Mouse (Mus musculus) hindbrain, embryonic 14.5 days (tissue): ENCODE measurements around the gene Gmppb. TPM values are rescaled to one million over a fixed set of nuclear protein-coding genes. Genes with fewer than 3 reads are reported as not detected.

ENCODE experiments used
- ATAC-seq: fragments of 200-750 bp; cut with Nextera tagmentation; 2 replicates; pipeline ENCODE4 v1.8.0; 2017; ENCODE audit warnings: moderate number of reproducible peaks, mild to moderate bottlenecking, moderate TSS enrichment, moderate library complexity; ENCODE audit not compliant: low FRiP score
- DNase-seq: peaks from one replicate; pipeline ENCODE4 v3.0.0-alpha.2; 2015; ENCODE audit warnings: low spot score
- H3K27ac ChIP-seq: fragments of 300-500 bp; sonication (generic); 2 replicates; pipeline ENCODE4 v1.5.1; 2014; ENCODE audit warnings: mild to moderate bottlenecking, moderate library complexity
- H3K27me3 ChIP-seq: fragments of 300-500 bp; sonication (generic); 2 replicates; pipeline ENCODE4 v1.6.1; 2014; ENCODE audit warnings: mild to moderate bottlenecking, low read length, mixed read lengths; ENCODE audit not compliant: control insufficient read depth, insufficient read depth
- H3K36me3 ChIP-seq: fragments of 300-500 bp; sonication (generic); replicated peaks from 2 replicates; pipeline ENCODE4 v1.6.1; 2014; ENCODE audit not compliant: control insufficient read depth, insufficient read depth
- H3K4me1 ChIP-seq: fragments of 300-500 bp; sonication (generic); replicated peaks from 2 replicates; pipeline ENCODE4 v1.6.1; 2014; ENCODE audit warnings: antibody characterized with exemption, low read length, mixed read lengths; ENCODE audit not compliant: control insufficient read depth, insufficient read depth
- H3K4me2 ChIP-seq: fragments of 300-500 bp; sonication (generic); replicated peaks from 2 replicates; pipeline ENCODE4 v1.6.1; 2014; ENCODE audit warnings: mild to moderate bottlenecking, moderate library complexity
- H3K4me3 ChIP-seq: fragments of 300-500 bp; sonication (generic); replicated peaks from 2 replicates; pipeline ENCODE4 v1.5.1; 2014; ENCODE audit warnings: mild to moderate bottlenecking, low read length
- H3K9ac ChIP-seq: fragments of 300-500 bp; sonication (generic); 2 replicates; pipeline ENCODE4 v1.6.1; 2014
- H3K9me3 ChIP-seq: fragments of 300-500 bp; sonication (generic); 2 replicates; pipeline ENCODE4 v1.6.1; 2016; ENCODE audit warnings: low read length; ENCODE audit not compliant: control insufficient read depth
- WGBS: fragments of 180-500 bp; shearing (Covaris S2); extraction: QIAGEN DNeasy Blood & Tissue Kit; methylation state at CpG from one replicate; pipeline ENCODE4 v1.1.7; 2014; 5-methylcytosine and 5-hydroxymethylcytosine counted together
- polyA plus RNA-seq: library from polyadenylated mRNA; unstranded; fragments of >200 nt; fragmentation: Nextera tagmentation; extraction: Ambion mirVana; gene quantifications from 2 replicates; pipeline ENCODE4 v1.2.1, GENCODE M21; 2014

Gene Gmppb
- polyA plus RNA-seq, 1 experiment from 2014 or later, result 17.7 TPM

DNA sequence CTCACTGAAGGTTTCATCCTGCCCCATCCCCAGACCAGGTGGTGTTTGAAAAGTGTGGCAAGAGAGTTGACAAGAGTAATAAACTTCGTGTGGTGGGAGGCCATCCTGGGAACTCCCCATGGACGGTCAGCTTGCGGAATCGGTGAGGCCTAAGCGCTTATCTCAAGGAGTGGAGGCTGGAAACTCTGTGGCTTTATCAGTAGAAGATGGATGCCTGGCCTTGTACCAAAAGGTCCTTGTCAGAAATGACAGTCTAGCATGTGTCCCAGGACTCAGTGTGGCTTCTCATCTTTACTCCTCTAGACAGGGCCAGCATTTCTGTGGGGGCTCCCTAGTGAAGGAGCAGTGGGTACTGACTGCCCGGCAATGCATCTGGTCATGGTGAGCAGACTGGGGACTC lies 34.5 kb downstream of the Gmppb start:
- Histone ChIP-seq H3K27me3 (peaks cover 29% of the 10 kb centered on the region), H3K9me3 (no peaks in the 10 kb centered on the region), H3K4me3 (no peak overlapping the region), H3K4me2 (no peak overlapping the region), H3K9ac (no peak overlapping the region), H3K4me1 (peaks cover 5% of the 10 kb centered on the region), H3K27ac (no peak overlapping the region), H3K36me3 (peaks cover 46% of the 10 kb centered on the region)
- WGBS, result 88% methylated on average over 6 of the region's 6 CpGs
- ATAC-seq (no peak), DNase-seq (no peak)

DNA sequence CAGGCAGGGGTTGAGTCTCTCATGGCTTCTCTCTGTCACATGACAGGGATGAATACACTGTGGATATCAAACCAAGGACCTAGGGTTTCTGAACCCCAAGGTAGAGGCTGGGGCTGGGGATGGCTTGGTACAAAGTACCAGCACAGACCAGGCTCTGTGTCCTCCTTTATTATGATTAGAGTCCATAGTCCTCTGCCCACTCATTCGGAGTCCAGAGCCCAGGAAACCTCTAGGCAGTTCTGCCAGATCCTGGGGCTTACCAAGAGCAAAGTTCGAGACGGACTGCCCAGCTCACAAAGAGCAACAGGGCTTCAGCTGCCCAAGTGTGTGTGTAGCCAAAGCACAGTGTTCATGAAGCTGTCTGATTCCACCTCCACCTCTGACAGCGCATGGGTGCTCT lies 36.2 kb downstream of the Gmppb start:
- 96% methylated on average over 4 of the region's 4 CpGs for WGBS
- H3K4me3 ChIP-seq, result no peak overlapping the region
- H3K27me3 ChIP-seq, result peaks cover 29% of the 10 kb centered on the region
- no peak for ATAC-seq
- no peaks in the 10 kb centered on the region for H3K4me1 ChIP-seq
- no peak overlapping the region for H3K9ac ChIP-seq
- no peak for DNase-seq
- no peak overlapping the region for H3K4me2 ChIP-seq
- H3K36me3 ChIP-seq, result peaks cover 63% of the 10 kb centered on the region
- H3K27ac ChIP-seq, result no peak overlapping the region
- no peaks in the 10 kb centered on the region for H3K9me3 ChIP-seq

DNA sequence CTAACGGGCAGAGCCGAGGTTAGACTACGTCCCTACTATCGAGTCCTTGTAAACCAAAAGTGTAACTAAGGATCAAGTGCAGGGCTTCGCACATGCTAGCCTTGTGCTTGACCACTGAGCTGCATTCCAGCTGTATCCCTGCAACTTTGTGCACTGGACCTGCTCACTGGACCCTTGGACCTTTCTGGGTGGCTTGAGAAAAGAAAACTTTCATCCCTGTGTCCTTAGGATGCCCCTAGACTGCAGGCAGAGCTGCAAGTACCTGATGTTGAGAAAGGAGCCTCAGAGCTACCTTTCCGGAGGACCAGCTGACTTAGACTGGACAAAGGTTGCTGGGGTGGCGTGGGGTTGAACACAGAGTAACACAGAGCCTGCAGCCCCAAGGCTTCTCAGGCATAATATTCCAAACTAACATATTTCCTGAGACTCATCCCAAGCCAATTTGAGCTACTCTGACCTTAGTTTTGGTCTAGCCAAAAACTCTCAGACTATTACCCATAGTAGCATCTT lies 41.6 kb downstream of the Gmppb start:
- peaks cover 72% of the 10 kb centered on the region for H3K36me3 ChIP-seq
- ATAC-seq, result no peak

DNA sequence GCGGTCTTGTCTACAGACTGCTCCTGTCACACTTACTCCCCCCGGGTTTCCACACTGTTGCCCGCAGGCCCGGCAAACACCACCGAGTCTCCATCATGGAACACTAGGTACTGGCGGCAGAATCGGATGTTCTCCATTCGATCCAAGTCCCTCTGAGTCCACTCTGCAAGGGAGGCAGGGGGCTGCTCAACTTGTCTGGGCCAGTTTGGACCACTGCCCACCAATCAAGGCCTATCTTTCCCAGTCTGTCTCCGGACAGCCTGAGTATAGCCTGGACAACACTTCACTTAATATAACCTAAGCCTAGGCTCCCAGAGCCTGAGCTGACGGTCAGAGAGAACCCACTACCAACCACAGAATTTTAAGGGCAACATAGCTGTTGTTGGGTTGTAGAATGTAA lies 44.5 kb downstream of the Gmppb start:
- Histone ChIP-seq H3K9me3 (no peaks in the 10 kb centered on the region), H3K4me3 (peak overlapping the region; percentile 59), H3K4me2 (peak overlapping the region; percentile 80), H3K27ac (no peak overlapping the region), H3K4me1 (peaks cover 16% of the 10 kb centered on the region), H3K36me3 (peaks cover 57% of the 10 kb centered on the region), H3K9ac (peak overlapping the region; percentile 73), H3K27me3 (no peaks in the 10 kb centered on the region)
- WGBS, result 73% methylated on average over 10 of the region's 10 CpGs
- no peak for DNase-seq
- ATAC-seq, result no peak

More for the DNA sequence above, 41.6 kb downstream of the Gmppb start:
- Histone ChIP-seq H3K9ac (no peak overlapping the region), H3K27me3 (no peaks in the 10 kb centered on the region), H3K27ac (no peak overlapping the region), H3K4me2 (no peak overlapping the region), H3K9me3 (no peaks in the 10 kb centered on the region), H3K4me1 (peaks cover 16% of the 10 kb centered on the region), H3K4me3 (no peak overlapping the region)
- DNase-seq, result no peak
- WGBS, result 95% methylated on average over 7 of the region's 7 CpGs

DNA sequence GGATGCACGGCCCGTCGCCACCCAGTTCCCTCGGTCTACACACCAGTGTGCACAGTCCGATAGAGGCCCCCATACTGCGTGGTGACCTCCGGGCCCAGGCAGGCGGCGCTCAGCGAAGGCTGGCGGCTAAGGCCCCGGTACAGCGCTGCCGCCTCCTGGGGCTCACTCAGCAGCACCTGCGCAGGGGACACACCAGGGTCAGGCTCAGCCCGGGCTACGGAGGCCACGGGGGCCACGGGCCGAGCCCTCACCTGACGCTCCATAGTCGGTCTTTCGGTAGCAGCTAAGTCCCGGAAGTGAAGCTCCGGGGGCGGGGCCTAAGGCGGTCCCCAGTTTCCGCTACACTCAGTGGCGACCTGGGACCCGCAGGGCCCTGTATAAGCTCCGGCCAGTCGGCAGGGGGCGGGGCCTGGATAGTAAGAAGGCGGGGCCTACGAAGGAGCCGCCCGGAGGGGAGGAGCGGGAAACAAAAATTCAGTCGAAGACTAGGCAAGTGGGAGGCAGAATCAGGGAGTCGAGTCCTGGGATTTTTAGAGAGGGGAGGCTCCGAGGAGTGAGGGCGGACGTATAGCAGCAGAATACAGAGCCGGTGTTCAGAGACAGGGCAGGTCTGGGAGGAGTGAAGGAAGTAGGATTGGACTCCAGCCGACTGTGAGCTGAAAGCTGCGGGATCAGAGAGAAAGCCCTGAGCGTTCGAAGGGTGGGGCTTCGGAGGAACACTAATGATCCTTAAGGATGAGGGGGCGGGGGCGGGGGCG lies 45.3 kb downstream of the Gmppb start, which contains the start of gene Apeh:
Gene Apeh (minus strand): TSS at position 423 of the 758 bp plus-strand sequence.
- peaks cover 57% of the 10 kb centered on the region for H3K36me3 ChIP-seq
- 0% methylated on average over 51 of the region's 52 CpGs for WGBS
- DNase-seq, result peak; percentile 84

DNA sequence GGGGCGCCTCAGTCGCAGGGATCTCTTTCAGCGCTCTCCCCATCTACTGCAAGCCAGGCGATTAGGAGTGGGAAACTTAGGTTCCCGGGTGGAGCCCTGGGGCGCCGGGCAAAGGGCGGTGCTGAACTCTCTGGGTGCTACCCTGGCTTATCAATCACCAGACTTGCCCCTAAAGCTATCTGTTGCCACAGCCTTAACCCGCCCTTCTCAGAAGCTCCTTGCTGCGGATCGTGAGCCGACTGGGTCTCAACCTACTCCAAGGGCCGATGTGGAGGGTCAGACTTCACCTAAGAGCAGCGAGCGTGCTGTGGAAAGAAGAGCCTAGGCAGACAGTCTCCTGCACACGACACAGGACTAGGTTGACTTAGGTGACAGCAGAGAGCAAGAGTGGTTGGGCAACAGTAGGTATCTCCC lies 46.0 kb downstream of the Gmppb start:
- peak overlapping the region; percentile 59 for H3K4me3 ChIP-seq

More for the DNA sequence above, 45.3 kb downstream of the Gmppb start, which contains the start of gene Apeh:
- peak within 1 kb of the TSS; percentile 73 for H3K9ac ChIP-seq
- H3K27ac ChIP-seq, result peak within 1 kb of the TSS; percentile 64
- H3K9me3 ChIP-seq, result no peaks in the 10 kb centered on the region
- no peaks in the 10 kb centered on the region for H3K27me3 ChIP-seq
- ATAC-seq, result peak; percentile 92
- peaks cover 16% of the 10 kb centered on the region for H3K4me1 ChIP-seq
- peak within 1 kb of the TSS; percentile 59 for H3K4me3 ChIP-seq
- H3K4me2 ChIP-seq, result peak within 1 kb of the TSS; percentile 80

DNA sequence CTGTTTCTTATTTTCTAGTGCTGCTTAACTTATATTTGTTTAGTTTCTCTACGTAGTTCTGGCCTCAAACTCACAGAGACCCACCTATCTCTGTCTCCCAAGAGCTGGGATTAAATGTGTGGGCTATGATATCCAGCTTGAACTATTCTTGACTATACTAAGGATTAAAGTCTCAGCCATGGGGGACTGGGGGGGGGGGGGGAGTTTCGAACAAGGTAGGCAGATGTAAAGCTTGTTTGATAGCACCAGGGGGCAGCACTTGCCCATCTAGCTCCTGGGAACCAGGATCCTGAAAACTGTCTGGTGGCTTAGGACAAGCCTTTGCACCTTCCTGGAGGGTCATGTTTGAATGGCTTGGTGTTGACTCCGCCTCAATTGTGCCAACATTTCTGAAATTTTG lies 46.5 kb downstream of the Gmppb start:
- no peak overlapping the region for H3K27ac ChIP-seq
- peaks cover 16% of the 10 kb centered on the region for H3K4me1 ChIP-seq
- ATAC-seq, result no peak
- DNase-seq, result peak; percentile 74
- 18% methylated on average over 3 of the region's 3 CpGs for WGBS
- H3K9me3 ChIP-seq, result no peaks in the 10 kb centered on the region
- no peaks in the 10 kb centered on the region for H3K27me3 ChIP-seq
- peak overlapping the region; percentile 80 for H3K4me2 ChIP-seq
- H3K4me3 ChIP-seq, result peak overlapping the region; percentile 59; the same call in 1 of the 2 replicates
- H3K36me3 ChIP-seq, result peaks cover 53% of the 10 kb centered on the region
- no peak overlapping the region; the same call in 1 of the 2 replicates for H3K9ac ChIP-seq

More for the DNA sequence above, 46.0 kb downstream of the Gmppb start:
- no peaks in the 10 kb centered on the region for H3K9me3 ChIP-seq
- ATAC-seq, result peak; percentile 3; the same call in 1 of the 2 replicates
- H3K4me1 ChIP-seq, result peaks cover 16% of the 10 kb centered on the region
- peak overlapping the region; percentile 73 for H3K9ac ChIP-seq
- under 1% methylated on average over 16 of the region's 16 CpGs for WGBS
- H3K27me3 ChIP-seq, result no peaks in the 10 kb centered on the region
- H3K36me3 ChIP-seq, result peaks cover 57% of the 10 kb centered on the region
- DNase-seq, result no peak
- H3K27ac ChIP-seq, result peak overlapping the region; percentile 64; the same call in 1 of the 2 replicates
- H3K4me2 ChIP-seq, result peak overlapping the region; percentile 80

DNA sequence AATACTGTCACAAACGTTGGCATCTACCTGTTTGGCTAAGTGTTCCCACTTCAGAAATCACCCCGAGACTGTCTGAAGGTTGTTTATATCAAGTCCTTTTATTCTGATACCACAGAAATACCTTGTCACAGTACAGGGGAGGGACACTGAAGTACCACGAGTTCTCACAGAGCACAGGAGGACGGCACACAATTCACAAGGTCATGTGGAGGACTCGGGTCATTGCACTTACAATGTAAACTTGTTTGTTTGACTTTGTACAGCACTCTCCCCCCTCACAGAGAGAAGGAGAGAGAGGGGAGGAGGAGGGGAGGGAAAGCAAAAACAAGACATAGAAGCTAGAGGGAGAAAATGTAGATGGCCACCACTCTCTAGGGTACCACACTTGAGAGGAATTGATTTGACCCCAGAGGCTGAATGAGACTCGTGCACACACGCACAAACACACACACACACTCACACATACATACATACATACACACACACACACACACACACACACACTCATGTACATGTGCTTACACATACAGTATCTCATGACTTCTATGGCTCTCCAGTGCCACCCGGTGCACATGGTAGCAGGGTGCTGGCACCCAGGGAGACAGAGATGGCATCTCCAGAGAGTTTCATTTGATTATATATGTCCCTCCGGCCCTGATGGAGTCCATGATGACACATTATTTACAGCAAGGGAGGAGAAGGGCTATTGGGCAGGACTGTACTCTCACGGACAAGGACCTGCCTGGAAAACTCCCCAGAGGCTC lies 47.1 kb downstream of the Gmppb start:
- Histone ChIP-seq H3K4me3 (no peak overlapping the region), H3K9ac (no peak overlapping the region), H3K9me3 (no peaks in the 10 kb centered on the region), H3K4me1 (peaks cover 16% of the 10 kb centered on the region), H3K36me3 (peaks cover 50% of the 10 kb centered on the region), H3K27me3 (no peaks in the 10 kb centered on the region), H3K4me2 (no peak overlapping the region), H3K27ac (no peak overlapping the region)
- WGBS, result 63% methylated on average over 10 of the region's 10 CpGs
- DNase-seq, result no peak
- no peak for ATAC-seq

DNA sequence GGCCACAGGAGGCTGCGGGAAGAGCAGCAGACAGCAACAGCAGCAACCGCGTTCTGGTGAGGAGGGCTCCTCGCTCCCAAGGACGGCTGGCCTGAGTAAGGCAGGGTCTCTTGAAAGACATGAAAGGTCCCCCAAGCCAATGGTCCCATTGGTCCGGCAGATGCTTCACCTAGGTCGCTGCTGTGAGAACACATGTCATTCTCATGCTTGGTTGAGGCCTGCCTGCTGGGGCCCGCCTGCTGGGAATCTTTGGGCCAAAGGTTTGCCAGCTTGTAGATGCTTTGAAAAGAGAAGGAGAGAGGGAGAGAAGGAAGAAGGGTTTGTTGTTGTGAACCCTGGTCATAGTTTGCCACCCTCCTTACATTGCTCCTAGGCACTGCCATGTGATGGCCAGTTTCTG lies 50.6 kb downstream of the Gmppb start:
- H3K36me3 ChIP-seq, result peaks cover 62% of the 10 kb centered on the region
- H3K9me3 ChIP-seq, result no peaks in the 10 kb centered on the region
- H3K9ac ChIP-seq, result no peak overlapping the region

More for the DNA sequence above, 50.6 kb downstream of the Gmppb start:
- WGBS, result 88% methylated on average over 8 of the region's 8 CpGs
- no peak overlapping the region for H3K4me3 ChIP-seq
- ATAC-seq, result no peak
- peaks cover 7% of the 10 kb centered on the region for H3K4me1 ChIP-seq
- DNase-seq, result no peak
- H3K4me2 ChIP-seq, result no peak overlapping the region
- H3K27me3 ChIP-seq, result no peaks in the 10 kb centered on the region
- no peak overlapping the region for H3K27ac ChIP-seq
